Mouse (Mus musculus): ENCODE results near the gene Cks1b. TPM values are rescaled to one million over a fixed set of nuclear protein-coding genes. Genes with fewer than 3 reads are reported as not detected.

Cks1b gene
- total and polyA plus RNA-seq, 3 experiments: 177 to 438 (median 271) TPM

- Histone ChIP-seq H3K27me3 (ENCODE audit: control insufficient read depth in 1 of 2, insufficient read depth in 2 of 2, low read length in 2 of 2) (no peaks in the 10 kb centered on the region), H3K4me3 (ENCODE audit: control insufficient read depth in 1 of 2, insufficient read depth in 1 of 2, low read depth in 2 of 2, low read length in 2 of 2) (no peak overlapping the region), H3K36me3 (ENCODE audit: control insufficient read depth in 1 of 2, insufficient read depth in 2 of 2, low read length in 2 of 2) (peaks cover 0 to 10% of the 10 kb centered on the region in 2 experiments; a peak in 2 of 4 replicates), H3K79me2 (ENCODE audit: control insufficient read depth, insufficient read depth, low read length, poor library complexity) (peaks cover 4% of the 10 kb centered on the region; the same call in 1 of the 2 replicates), H3K27ac (ENCODE audit: control insufficient read depth, low read depth, low read length) (no peak overlapping the region), H3K4me1 (ENCODE audit: control insufficient read depth in 1 of 2, insufficient read depth in 2 of 2, low read length in 2 of 2) (peaks cover 11 to 20% of the 10 kb centered on the region in 2 experiments), H3K9ac (ENCODE audit: control insufficient read depth, low read depth, low read length, poor library complexity, severe bottlenecking) (peak overlapping the region; percentile 18; the same call in 1 of the 2 replicates), H3K9me3 (replicated peaks; ENCODE audit: insufficient read depth, low read length) (no peaks in the 10 kb centered on the region)
- TF ChIP-seq MXI1 (IDR thresholded peaks at IDR 0.05; ENCODE audit: low read depth, low read length) (no peak), JUND (IDR thresholded peaks at IDR 0.05; ENCODE audit: low read depth, low read length) (peak; percentile 78; the same call in 1 of the 2 replicates), ZKSCAN1 (IDR thresholded peaks at IDR 0.05; ENCODE audit: low read depth, low read length) (no peak), CHD1 (IDR thresholded peaks at IDR 0.05; ENCODE audit: low read depth, low read length) (no peak), ZC3H11A (IDR thresholded peaks at IDR 0.05; ENCODE audit: low read depth, low read length) (no peak), ZNF384 (IDR thresholded peaks at IDR 0.05; ENCODE audit: low read depth, low read length) (0 out of 2 replicates have a peak, but pooled peaks have one; percentile 28)
- DNase-seq (ENCODE audit: low read depth, low spot score): peak; percentile 64
Measured at GRCm38 (mm10) chr3:89455786-89456285, 37.7 kb upstream of the Cks1b start.

DNA sequence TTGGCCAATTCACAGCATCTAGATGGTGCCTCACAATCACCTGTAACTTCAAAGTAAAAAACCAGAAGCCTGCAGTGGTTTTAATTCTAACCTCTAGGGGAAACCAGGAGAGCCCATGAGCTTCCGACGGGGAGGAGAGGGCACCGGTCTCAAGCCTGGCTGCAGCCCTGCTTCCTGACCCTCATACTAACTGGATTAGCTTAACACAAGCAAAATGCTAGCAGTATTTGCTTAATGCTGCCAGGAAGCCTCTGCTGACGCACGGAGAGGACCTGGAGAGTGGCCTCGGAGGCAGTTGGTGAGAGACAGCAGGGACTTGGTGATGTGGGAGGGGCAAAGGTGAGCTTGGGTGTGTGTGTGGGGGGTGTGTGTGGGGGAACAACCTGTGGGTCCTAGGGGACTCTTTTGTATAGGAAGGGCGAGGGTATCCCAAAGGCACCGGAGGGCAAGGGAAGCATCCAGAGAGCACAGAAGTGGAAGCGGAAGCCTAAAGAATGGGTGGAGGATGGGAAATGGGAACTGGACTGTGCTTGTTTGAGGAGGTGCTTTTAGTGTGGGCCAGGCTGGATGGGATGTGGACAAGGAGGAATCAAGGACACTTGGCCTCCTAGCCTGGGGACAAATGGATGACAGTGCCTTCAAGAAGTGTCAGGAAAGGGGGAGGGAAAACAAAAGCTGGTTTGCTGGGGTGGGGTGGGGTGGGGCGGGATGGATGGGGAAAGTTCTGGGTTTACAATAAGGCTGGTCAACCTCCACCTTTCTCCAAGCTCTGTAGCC is 36.4 kb upstream of the Cks1b start, which contains the start of gene Pmvk:
TSS of gene Pmvk (plus strand) at position 141 of the 777 bp plus-strand sequence.
- Histone ChIP-seq H3K27me3 (ENCODE audit: control insufficient read depth in 1 of 2, insufficient read depth in 2 of 2, low read length in 2 of 2) (no peaks in the 10 kb centered on the region), H3K4me3 (ENCODE audit: control insufficient read depth in 1 of 2, insufficient read depth in 1 of 2, low read depth in 2 of 2, low read length in 2 of 2) (no peak within 1 kb of the TSS), H3K4me1 (ENCODE audit: control insufficient read depth in 1 of 2, insufficient read depth in 2 of 2, low read length in 2 of 2) (peaks cover 11 to 14% of the 10 kb centered on the region in 2 experiments), H3K79me2 (ENCODE audit: control insufficient read depth, insufficient read depth, low read length, poor library complexity) (peaks cover 4% of the 10 kb centered on the region; the same call in 1 of the 2 replicates), H3K9me3 (replicated peaks; ENCODE audit: insufficient read depth, low read length) (no peaks in the 10 kb centered on the region), H3K36me3 (ENCODE audit: control insufficient read depth in 1 of 2, insufficient read depth in 2 of 2, low read length in 2 of 2) (peaks cover 0 to 10% of the 10 kb centered on the region in 2 experiments; a peak in 2 of 4 replicates), H3K9ac (ENCODE audit: control insufficient read depth, low read depth, low read length, poor library complexity, severe bottlenecking) (no peak within 1 kb of the TSS), H3K27ac (ENCODE audit: control insufficient read depth, low read depth, low read length) (no peak within 1 kb of the TSS)
- TF ChIP-seq ELF1 (IDR thresholded peaks at IDR 0.05; ENCODE audit: low read depth, low read length) (no peak), POLR2AphosphoS2 (IDR thresholded peaks at IDR 0.05; ENCODE audit: low read length) (no peak), NELFE (IDR thresholded peaks at IDR 0.05; ENCODE audit: low read depth, low read length) (no peak), GATA1 (IDR thresholded peaks at IDR 0.05; ENCODE audit: low read depth, low read length) (no peak)
- DNase-seq (ENCODE audit: low read depth, low spot score): no peak

GRCm38 (mm10) chr3:89451916-89452315 is 33.7 kb upstream of the Cks1b start:
- Histone ChIP-seq H3K27me3 (ENCODE audit: control insufficient read depth in 1 of 2, insufficient read depth in 2 of 2, low read length in 2 of 2) (no peaks in the 10 kb centered on the region), H3K27ac (ENCODE audit: control insufficient read depth, low read depth, low read length) (no peak overlapping the region), H3K4me1 (ENCODE audit: control insufficient read depth in 1 of 2, insufficient read depth in 2 of 2, low read length in 2 of 2) (peaks cover 0 to 15% of the 10 kb centered on the region in 2 experiments; a peak in 3 of 4 replicates), H3K79me2 (ENCODE audit: control insufficient read depth, insufficient read depth, low read length, poor library complexity) (no peaks in the 10 kb centered on the region), H3K9ac (ENCODE audit: control insufficient read depth, low read depth, low read length, poor library complexity, severe bottlenecking) (no peak overlapping the region), H3K4me3 (ENCODE audit: control insufficient read depth in 1 of 2, insufficient read depth in 1 of 2, low read depth in 2 of 2, low read length in 2 of 2) (no peak overlapping the region), H3K36me3 (ENCODE audit: control insufficient read depth in 1 of 2, insufficient read depth in 2 of 2, low read length in 2 of 2) (peaks cover 0 to 3% of the 10 kb centered on the region in 2 experiments; a peak in 2 of 4 replicates), H3K9me3 (replicated peaks; ENCODE audit: insufficient read depth, low read length) (no peaks in the 10 kb centered on the region)
- DNase-seq (ENCODE audit: low read depth, low spot score): no peak
- no peak for TF ChIP-seq CTCF (IDR thresholded peaks at IDR 0.05 in 2 of 3, conservative IDR thresholded peaks at IDR 0.05 in 1 of 3; ENCODE audit: control insufficient read depth in 1 of 3, insufficient read depth in 1 of 3, low read depth in 2 of 3, low read length in 3 of 3, poor library complexity in 1 of 3, severe bottlenecking in 1 of 3)
- no peak for TF ChIP-seq POLR2AphosphoS5 (IDR thresholded peaks at IDR 0.05; ENCODE audit: borderline replicate concordance, low read depth, low read length)
- TF ChIP-seq E2F4 (IDR thresholded peaks at IDR 0.05; ENCODE audit: borderline replicate concordance, low read depth, low read length): no peak
- TF ChIP-seq RAD21 (IDR thresholded peaks at IDR 0.05; ENCODE audit: low read depth, low read length): no peak
- TF ChIP-seq GATA1 (IDR thresholded peaks at IDR 0.05; ENCODE audit: low read depth, low read length): no peak
- no peak for TF ChIP-seq GABPA (IDR thresholded peaks at IDR 0.05; ENCODE audit: low read depth, low read length)
- TF ChIP-seq MEF2A (IDR thresholded peaks at IDR 0.05; ENCODE audit: extremely low read depth, insufficient replicate concordance, low read depth, low read length, poor library complexity, severe bottlenecking): no peak
- no peak for TF ChIP-seq ELF1 (IDR thresholded peaks at IDR 0.05; ENCODE audit: low read depth, low read length)
- TF ChIP-seq ZMIZ1 (IDR thresholded peaks at IDR 0.05; ENCODE audit: low read depth, low read length): no peak
- no peak for TF ChIP-seq MXI1 (IDR thresholded peaks at IDR 0.05; ENCODE audit: low read depth, low read length)
- no peak for TF ChIP-seq USF2 (IDR thresholded peaks at IDR 0.05; ENCODE audit: borderline replicate concordance in 1 of 2, insufficient read depth in 1 of 2, low read depth in 1 of 2, low read length in 2 of 2)
- no peak for TF ChIP-seq TCF12 (IDR thresholded peaks at IDR 0.05; ENCODE audit: low read depth, low read length)
- TF ChIP-seq ZNF384 (IDR thresholded peaks at IDR 0.05; ENCODE audit: low read depth, low read length): no peak
- no peak for TF ChIP-seq SIN3A (IDR thresholded peaks at IDR 0.05; ENCODE audit: low read length)
- no peak for TF ChIP-seq POLR2AphosphoS2 (IDR thresholded peaks at IDR 0.05; ENCODE audit: low read length)
- no peak for TF ChIP-seq HCFC1 (IDR thresholded peaks at IDR 0.05; ENCODE audit: low read depth, low read length)
- no peak for TF ChIP-seq TBP (IDR thresholded peaks at IDR 0.05; ENCODE audit: low read depth, low read length)
